Mouse (Mus musculus) erythroid progenitor cell, adult 5-6 weeks (primary cell): ENCODE measurements around the gene Ttc7. TPM values are rescaled to one million over a fixed set of nuclear protein-coding genes. Genes with fewer than 3 reads are reported as not detected.
A peak's percentile ranks its signal among the peaks of the same experiment; 100 is the strongest.
"Not testable (repeated sequence)": the region's sequence is repeated elsewhere in the genome, so short reads cannot be mapped to it uniquely, and the experiment has no call there.

Experiments
- ATAC-seq: replicated peaks from 2 replicates; pipeline ENCODE4 v1.8.0; 2016; ENCODE audit warnings: moderate number of reproducible peaks, mild to moderate bottlenecking, moderate TSS enrichment, inconsistent platforms; ENCODE audit not compliant: poor library complexity, low FRiP score, severe bottlenecking
- total RNA-seq, 2 experiments: library from RNA; stranded (forward) in 1 of 2; stranded (reverse) in 1 of 2; fragments of 150-400 nt in 1 of 2; fragments of 186-747, 209-891 nt in 1 of 2; gene quantifications; 2 replicates each; pipeline versions ENCODE4 v1.2.3 to v1.2.4; 2015 to 2017; ENCODE audit warnings: low replicate concordance in 2 of 2

Gene Ttc7
- total RNA-seq, 2 experiments from 2014 or later: 30.7 to 35.2 TPM

DNA sequence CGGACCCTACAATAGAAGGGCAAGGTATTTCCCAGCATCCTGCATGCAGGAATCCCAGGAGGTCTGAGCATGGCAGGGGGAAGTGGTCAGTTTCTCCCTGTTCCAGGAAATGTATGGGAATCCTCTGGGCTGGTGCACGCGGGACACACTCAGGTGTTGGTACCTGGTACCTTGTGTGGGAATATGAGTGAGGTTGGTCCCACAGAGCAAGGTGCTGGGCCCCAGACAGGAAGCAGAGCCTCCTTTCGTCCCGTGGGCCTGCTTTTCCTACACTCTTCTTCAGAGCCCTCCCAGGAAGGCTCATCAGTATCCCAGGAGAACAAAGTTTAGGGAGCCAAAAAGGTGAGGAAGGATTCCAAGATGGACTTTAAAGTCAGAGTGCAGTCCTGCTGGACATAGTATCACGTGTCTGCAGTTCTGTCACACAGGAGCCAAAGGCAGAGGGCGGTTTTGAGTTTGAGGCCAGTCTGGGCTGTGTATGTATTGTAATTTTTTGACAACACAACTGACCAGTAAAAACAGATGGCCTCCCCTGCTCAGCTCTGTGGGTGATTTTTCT, 1.9 kb downstream of the Ttc7 start:
- ATAC-seq: no peak

DNA sequence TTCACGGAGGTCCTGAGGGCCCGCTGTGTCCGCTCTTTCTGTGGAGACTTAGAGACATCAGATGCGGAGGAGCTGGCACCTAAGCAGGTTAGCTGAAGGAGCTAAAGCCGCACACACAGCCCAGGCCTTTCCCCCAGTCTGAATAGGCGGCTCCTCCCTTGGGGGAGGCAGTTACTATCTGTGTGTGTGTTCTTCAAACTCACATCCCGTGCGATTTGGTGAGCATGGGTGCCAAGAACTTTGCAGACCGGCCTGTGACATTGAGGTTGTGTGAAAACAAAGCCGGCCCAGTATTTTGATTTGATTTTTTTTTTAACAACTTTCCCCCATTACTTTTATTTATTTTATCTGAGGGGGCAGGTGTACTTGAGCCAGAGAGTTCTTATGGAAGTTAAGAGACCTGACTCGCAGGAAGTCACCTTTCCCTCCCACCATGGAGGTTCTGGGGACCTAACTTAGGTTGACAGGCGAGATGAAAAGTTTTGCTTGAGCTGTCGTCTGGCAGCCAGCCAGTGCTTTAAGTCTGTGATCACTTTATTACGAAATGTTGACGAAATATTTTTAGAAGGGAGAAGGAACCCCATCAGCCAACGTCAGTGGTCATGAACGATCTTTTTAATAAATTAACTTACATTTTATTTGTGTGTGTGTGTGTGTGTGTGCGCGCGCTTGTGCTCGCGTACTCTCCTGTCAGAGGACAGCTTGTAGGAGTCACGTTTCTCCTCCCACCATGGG, 3.2 kb downstream of the Ttc7 start:
- no peak for ATAC-seq

DNA sequence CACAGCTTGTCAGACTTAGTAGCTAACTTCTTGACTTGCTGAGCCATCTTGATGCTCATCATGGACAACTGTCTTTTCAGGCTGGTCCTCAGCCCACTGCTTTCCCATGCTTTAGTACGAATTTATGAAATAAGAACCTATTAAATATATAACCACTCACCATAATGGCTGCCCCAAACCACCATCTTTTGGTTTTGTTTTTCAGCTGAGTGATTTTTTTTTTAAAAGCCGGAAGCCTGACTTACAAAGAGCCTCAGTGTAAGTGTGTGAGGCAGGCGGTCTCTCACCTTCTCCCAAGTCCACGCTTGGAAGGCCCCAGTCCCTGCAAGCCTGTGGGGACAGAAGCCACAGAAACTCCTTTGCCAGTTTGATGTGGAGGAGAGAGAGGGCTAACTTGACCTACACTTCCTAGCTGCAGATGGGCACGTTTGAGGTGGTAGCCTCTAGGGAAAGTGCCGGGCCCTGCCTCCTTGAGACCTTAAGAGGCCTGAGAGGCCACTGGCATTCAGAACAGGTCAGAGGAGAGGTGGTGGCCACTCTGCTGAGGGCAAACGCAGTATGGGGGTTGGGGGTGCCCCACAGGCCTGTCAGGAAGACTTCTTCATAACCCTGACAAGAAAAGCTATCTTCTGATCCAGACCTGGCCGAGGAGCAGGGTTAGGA, 3.9 kb downstream of the Ttc7 start:
- ATAC-seq: no peak

DNA sequence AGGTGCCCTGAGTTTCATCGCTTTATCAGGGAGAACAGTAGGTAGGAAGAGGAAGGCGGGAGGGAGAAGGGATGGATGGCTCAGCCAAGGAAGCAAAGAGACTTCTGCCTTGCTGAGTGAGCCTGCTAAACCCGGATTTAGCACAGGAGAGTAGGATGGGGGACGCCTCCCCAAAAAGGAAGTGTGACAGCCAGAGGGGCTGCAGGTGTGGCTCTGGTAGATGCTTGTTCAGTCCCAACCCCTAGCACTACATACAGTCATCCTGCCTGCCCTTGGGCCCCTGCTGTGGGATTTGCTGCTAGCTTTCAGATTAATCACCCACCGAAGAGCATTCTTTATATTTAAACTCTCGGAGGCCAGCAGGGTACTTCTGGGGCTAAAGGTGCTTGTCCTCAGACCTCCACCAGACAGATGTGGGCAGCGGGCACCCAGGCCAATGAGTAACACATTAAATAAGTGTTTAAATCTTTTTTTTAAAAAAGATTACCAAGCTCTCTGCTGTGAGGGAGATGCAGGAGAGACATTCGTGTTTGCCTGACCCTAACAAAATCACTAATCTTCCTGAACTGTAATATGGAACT, 4.6 kb downstream of the Ttc7 start:
- no peak for ATAC-seq

DNA sequence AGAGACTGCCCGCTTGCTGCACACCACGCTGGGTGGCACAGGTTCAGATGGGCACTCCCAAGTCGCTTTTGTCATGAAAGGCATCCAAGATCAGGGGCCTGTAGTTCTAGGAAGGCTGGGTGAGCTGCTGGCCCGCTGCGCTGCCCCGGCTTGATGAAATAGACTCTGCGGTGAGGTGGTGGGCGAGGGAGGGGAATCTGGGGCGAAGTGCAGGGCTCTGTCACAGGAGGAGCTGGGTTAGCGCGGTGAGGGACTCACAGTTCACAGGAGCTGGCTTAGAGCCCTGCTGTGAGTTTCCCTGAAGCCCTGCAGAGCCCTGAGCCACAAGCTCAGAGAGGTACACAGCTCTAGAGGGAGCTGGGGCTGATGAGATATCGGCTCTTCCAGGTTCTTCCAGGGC, 5.4 kb downstream of the Ttc7 start:
- no peak for ATAC-seq

DNA sequence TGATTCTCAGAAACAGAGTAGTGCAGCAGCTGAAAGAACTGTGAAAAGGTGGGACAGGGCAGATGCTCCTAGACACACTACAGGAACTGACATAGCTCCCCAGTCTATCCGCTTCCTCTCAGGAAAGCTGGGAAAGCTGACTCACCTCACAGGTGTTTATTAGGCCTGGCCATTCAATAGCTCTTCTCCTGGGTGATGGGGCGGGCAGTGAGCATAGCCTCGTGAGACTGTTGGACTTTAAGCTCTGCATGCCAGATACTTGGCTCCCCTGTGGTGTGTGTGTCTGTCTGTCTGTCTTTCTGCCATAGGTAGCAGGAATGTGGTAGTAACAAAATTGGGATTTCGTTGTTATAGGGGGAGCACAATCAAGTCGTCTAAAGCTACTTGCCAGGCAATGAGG, 6.7 kb downstream of the Ttc7 start:
- no peak for ATAC-seq

DNA sequence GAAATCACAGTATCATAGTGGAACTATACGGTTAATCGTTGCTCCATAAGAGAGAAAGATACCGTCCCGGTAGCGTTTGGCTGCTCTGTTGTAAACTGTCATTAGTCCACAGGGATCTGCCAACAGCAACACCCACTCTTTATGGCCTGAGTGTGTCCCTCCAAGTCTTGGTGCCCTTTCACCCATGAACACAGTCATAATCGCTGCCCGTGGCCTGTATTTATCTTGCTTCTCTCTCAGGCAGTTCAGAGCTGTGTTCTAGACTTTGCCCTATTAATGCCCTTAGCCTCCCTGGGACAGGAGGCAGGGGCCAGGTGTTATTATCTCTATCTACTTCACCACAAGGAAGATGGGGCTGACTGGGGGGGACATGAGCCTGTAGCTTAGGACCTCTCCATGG, 8.4 kb downstream of the Ttc7 start:
- no peak for ATAC-seq

DNA sequence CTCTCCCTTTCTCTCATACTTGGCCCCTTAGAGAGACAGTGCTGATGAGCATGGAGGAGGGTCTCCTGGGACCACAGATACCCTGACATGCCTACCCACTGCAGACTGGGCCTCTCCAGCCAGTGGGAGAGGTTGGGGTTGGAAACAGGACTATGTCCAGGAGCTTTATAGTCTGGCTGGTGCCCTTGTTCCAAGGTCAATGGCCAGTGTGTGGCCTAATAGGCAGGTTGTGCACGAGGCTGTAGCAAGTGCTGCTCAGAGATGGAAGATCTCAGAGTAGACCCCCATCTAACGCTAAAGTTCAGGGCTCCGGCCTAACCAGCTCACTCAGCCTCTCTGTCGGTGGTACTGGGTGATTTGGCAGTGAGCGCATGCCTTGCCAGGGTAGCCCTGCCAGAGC, 9.1 kb downstream of the Ttc7 start:
- no peak for ATAC-seq

DNA sequence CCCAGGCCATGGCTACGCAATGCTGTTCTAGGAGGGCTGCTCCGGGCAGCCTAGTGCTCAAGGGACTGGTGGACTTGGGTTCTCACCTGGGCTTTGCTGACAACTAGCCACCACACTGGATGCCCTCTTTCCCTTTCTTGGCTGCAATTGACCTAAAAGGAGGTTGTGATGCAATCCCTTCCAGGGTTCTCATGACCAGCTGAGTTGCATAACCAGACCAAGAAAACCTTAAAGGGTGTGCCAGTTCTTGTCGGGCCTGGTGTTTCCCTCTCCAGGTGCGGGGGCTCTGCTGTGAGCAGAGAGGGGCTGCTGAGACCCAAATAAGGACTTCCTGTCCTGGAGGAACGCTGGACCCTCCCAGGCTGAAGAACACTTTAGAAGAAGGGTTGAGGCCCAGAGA, 10.4 kb downstream of the Ttc7 start:
- ATAC-seq: no peak

DNA sequence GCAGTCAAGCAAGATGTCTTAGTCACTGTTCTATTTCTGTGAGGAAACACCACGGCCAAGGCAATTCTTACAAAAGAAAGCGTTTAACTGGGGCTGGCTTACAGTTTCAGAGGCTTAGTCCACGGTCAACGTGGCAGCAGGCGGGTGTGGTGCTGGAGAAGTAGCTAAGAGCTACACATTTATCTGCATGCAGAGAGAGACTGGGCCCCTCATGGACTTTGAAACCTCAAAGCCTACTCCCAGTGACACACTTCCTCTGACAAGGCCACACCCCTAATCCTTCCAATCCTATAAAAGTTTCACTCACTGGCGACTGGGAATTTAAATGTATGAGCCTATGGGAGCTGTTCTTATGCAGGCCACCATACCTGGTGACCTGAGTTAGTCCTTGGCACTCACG, 13.1 kb downstream of the Ttc7 start:
- ATAC-seq: no peak

DNA sequence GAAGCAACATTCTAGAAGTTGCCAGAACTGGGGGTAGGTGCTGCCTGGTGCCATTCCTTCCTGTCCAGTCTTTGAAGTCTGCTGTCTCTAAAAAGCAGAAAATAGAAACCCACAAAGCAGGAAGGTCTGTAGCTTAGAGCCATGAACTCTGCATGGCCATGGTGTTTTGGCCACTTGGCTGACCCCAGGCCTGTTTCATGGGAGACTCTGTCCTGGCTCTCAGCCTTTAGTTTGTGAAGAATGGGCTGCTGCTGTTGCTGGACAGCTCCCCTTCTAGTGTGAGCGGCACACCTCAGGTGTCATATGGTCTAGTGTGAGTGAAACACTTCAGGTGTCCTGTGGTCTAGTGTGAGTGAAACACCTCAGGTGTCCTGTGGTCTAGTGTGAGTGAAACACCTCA, 14.0 kb downstream of the Ttc7 start:
- ATAC-seq: not testable (repeated sequence)

DNA sequence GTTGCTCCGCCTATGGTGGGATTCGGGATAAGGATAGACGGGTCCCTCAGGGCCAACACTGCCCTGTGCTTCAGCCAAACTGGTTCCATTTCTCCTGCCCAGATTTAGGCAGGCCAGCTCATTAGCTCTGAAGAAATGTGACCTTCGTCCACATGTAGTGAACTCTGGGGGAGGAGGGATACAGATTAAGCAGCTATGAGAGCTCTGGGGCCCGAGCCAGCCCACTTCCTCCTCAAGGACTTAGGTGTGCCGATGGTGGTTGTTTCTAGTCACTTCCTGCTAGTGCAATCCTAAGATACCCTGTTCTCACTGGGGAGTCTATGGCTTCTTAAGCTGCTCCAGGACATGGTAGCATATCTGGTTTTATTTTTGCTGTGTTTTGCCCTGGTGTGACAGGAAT, 16.3 kb downstream of the Ttc7 start:
- no peak for ATAC-seq

DNA sequence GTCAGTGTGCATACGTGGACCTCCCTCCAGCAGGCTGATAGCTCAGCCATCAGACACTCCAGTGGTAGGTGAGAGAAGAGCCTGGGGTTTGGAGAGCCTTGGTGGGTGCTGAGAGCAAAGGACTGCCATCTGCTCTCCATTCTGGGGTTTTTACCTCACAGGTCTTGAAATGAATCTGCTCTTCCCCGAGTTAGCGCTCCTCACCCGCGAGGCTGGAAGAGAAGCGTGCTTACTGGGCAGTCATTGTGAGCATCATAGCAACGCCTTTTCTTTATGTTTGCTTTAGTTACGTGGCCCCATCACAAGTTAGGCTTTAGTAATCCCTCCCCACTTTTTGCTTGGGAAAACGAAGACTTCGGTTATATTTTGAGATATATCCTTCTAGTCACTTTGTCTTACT, 17.7 kb downstream of the Ttc7 start:
- ATAC-seq: no peak

DNA sequence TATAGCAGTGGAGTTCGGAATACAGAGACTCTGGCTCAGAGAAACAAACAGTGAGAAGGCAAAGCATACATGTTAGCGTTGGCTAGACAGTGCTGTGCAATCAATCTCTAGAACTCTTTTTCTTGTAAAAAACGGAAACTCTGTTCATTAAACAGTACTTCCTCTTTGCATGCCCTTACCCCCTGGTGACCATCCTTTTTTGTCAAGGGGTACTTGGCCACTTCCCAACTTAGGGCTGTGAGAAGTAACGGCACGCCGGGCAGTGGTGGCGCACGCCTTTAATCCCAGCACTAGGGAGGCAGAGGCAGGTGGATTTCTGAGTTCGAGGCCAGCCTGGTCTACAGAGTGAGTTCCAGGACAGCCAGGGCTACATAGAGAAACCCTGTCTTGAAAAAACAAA, 18.9 kb downstream of the Ttc7 start:
- ATAC-seq: not testable (repeated sequence)

DNA sequence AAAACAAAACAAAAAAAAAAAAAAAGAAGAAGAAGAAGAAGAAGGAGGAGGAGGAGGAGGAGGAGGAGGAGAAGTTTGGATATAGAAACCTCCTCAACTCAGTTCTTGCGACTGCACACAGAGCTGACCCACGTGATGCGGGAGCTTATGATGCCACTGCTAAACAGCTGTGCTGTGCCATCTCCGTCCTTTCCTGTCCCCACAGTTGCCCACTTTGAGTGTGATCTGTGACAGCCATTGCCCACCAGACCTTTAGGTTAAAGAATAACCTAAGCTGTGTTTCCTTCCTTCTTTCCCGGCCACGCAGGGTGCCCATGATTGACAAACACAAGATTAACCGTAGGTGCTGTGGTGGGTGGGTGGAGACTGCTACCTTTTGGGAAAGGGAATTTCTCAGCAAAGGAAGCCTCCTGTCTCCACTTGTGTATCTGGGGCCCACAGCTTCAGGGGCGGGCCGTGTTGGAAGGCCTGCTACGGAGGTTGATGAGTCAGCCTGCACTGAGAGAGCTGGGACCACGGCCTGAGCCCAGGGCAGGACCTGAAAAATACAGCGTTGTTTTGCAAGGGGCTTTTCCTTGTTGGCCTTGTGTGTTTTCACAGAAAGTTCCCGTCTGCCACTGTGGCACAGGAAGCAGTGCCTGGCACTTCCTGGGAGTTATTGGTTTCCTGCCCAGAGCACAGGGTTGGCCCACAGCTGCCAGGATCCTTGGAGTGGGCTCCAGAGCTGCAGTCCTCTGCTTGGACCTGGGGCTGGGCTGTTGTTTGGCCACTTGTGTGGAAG, 19.5 kb downstream of the Ttc7 start:
- no peak for ATAC-seq

DNA sequence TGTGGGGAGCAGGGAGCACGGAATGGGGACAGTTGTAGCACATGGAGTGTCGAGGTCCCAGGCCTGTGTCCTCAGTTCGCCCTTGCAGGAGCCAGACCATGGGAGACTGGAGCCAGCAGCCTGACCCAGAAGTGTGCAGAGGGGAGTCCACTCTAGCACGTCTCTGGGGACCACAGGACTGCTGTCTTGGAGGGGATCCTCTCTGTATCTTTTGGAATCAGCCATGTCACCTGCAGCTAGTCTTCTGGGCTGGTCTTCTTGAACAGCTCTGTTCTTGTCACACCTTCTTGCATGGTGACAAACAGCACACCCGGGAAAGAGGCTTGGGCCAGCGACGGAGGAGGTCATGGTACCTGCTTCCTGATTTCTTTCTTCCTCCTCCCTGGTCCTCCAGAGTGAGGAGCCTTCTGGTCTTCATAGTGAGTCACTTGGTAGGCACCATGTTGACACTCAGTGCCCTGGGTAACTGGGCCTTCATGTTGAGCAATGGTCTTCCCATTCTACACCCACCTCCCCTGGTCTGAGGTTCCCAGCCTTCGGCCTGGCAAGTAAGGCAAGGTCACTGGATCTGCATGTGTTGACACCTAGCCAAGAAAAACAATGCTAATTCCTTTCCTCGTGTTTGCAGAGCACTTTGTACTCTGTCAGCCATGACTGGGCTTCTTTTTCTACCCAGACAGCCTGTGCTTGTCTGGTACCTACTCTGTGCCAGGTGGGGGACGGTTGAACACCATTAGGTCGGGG, 21.6 kb downstream of the Ttc7 start:
- ATAC-seq: no peak

DNA sequence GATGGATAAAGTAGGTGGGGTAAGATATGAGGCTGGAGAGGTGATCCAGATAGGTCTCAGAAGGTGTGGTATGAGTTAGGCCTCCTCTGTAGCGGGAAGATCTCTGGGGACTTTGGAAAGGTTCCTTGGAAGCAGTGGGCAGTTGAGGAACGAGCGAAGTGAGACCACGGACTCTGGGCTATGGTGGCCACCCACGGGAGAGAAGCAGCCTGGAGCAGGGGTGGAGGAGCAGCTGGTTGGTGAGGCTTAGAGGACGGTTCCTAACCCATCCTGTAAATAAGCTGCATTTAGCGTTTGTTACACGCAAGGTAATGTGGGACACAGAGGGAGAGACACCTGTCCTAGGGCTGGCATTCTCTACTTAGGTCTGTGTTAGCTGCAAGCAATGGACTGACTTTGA, 22.4 kb downstream of the Ttc7 start:
- ATAC-seq: 0 out of 2 replicates have a peak, but pooled peaks have one; percentile 16

DNA sequence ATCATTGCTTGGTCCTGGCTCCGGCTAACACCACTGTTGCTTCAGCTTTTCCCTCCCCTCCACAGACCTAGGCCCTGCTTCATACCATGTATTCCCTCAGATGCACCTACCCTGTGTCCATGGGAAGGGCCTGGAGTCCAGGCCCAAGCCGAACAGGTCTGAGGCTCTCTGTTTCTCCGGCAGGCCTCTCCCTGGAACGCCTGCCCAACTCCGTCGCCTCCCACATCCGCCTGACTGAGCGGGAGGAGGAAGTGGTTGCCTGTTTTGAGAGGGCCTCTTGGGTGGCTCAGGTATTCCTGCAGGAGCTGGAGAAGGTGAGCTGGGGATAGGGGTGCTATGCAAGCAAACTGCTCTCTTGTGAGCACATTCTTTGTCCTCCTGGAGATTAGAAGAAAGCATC, 24.1 kb downstream of the Ttc7 start:
- no peak for ATAC-seq

DNA sequence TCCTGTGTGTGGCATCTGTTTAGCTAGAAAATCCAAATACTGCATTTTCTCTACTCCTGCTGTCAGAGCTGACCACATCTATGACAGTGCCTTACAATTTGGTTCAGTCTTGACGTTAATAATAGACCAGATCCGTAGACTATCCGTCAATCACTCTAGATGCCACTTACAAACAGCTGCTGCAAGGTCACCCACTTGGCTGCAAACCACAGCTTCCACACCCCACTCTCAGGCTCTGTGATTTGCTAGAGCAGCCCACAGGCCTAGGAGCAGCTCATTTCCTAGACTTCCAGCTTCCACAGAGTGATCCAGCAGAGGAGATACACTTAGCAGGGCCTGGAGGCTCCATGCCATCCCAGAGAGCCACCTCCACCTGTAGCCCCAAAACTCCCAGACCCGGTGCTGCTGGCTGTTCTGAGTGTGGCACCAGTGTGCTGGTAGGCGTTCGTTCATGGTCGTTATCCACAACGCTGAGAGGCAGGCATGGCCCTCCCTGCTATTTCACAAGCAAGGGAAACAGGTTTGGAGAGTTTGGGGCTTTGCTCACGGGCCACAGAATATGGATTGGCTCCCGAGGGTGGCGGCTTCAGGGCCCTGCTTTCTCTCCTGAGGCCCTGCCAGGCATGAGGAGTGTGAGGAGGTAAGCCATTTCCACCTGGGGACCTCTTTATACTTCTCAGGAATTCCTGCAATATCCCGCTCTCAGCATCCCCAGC, 26.5 kb downstream of the Ttc7 start:
- no peak for ATAC-seq
